Mouse (Mus musculus) left cerebral cortex, adult 11 months (tissue): ENCODE measurements around the gene Ttc3.
A peak's percentile ranks its signal among the peaks of the same experiment; 100 is the strongest.
"Not testable (repeated sequence)": the region's sequence is repeated elsewhere in the genome, so short reads cannot be mapped to it uniquely, and the experiment has no call there.

Source experiments
- DNase-seq: peaks from one replicate; pipeline ENCODE4 v3.0.0; 2022; ENCODE audit warnings: low spot score

Ttc3 gene

DNA sequence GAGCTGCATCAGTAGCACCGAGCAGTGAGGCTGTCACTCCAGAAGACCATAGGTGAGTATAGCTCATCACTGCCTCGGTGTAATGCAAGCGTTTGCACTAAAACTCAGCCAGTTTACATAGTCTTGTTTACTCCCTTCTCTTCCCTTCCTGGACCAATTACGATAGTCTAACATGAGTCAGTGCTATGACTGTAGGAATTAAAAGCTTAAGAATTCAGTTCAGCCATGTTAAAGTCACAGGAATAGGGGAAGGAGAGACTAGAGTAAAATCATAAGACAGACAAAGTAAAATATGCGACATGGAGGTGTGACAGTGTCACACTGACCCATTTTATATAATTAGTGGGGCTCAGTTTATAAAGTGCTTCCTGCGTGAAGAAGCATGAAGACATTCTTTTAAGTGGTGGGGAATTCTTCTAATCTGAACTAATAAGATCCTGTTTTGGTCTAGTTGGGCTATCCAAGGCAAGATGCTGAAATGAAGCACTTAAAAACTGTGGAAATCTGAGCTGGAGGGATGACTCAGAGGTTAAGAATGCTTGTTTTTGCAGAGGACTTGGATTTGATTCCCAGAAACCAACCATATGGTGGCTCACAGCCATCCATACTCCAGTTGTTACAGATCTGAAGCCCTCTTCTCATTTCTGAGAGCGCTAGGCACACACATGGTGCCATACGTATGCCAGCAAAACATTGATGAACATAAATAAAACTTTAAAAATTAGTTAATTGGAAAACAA lies 65.2 kb downstream of the Ttc3 start:
- no peak for DNase-seq

DNA sequence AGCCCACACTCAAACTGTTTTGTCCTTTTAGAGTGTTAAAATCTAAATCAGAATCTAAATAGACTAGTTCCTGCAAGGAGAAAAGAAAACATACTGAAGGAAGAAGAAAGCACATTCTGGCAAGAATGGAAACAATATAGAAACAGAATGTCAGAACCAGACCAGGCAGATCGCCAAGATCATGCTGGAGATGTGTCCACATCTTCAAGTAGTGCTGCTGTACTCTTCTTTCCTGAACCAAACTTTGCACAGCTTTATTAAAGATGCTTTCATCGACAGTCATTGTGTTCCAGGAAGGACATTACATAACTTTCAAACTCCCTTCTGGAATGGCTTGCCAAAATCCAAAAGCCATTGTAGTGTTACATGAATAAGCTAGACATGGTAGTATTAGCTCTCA lies 66.4 kb downstream of the Ttc3 start:
- no peak for DNase-seq

DNA sequence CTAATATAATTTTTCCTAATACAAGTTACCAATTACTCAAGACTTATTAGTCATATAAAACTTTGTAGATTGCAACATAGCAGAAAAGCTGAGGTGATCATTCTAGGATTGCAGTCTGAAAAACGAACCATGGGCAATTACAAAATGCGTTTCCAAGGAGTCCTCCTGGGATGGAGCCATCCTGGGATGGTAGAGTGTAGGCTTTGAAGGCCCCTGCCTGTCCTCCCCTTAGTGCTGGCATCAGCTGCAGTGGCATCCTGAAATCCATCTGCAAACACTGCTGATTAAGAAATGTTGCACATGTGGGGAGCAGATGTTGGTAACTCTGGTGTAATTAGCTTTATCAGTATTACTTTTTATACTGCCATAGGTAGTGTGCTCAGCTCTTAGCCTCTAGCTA lies 70.9 kb downstream of the Ttc3 start:
- no peak for DNase-seq

DNA sequence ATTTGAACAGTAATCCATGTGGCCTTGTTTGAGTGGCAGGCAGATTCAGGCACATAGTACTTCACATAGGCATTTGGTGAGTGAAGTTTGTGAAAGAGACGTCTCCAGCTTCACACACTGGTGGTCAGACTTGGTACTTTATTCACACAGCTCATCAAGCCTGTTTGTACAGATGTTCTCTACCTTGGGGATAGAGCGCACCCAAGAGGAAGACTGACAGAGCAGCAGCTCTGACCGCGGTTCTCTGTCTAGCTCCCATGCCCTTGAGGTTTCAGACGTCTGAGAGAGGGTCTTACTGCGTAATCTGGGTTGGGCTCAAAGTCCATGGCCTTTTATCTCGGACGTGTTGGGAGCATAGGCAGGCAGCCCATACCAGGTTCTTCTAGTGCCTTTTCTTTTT lies 78.7 kb downstream of the Ttc3 start:
- DNase-seq = no peak

DNA sequence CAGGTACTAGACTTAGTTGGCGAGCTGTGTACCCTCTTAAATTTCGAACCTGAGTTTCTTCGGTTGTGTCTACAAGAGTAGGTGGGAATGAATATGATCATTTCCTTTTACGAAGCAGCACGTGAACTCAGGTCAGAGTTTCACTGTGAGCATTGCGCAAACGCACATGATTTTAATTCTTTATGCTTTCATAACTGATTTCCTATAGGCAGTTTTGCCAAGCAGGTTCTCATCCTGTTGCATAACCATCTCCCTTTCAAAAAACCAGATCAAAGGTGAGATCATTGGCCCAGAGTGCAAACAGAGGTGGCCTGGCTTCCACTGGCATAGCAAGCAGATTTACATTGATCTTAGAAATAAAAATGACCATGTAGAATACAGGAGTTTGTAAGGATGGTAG lies 79.2 kb downstream of the Ttc3 start:
- no peak for DNase-seq

DNA sequence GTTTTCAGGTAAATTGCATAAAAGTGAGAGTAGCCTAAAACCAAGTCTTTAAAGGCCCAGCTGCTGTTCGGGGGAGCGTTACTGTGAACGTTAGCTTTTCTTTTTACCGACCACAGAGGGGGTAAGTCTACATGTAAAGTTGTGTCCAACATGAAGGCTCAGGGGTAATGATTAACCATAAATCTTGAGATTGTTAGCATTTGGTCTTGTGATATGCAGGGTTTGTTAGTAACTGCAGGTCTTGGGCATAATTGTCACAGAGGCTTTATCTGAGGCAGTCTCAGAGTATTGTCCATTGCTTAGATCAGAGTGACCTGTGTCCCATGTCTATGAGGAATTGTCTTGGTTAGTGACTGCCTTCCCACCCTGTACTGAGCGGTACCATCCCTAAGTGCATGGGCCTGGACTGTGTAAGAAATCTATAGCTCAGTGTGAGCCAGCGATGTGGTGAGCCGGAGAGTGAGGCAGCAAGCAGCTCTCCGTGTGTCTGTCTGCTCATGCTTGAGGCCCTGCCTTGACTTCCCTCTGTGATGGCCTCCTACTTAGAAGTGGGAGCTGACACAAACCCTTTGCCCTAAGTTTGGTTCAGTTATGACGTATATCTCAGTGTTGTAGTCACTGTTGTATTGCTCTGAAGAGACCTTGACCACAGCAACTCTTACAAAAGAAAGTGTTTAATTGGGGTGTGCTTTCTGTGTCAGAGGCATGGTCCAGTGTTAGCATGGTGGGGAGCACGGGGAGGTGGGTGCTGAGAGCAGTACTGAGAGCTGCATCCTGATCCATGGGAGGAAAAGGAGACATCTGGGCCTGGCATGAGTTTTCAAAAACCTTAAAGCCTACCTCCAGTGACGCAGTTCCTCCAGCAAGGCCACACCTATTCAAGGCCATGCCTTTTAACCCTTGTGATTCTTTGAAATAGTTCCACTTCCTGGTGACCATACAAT lies 81.4 kb downstream of the Ttc3 start:
- no peak for DNase-seq

DNA sequence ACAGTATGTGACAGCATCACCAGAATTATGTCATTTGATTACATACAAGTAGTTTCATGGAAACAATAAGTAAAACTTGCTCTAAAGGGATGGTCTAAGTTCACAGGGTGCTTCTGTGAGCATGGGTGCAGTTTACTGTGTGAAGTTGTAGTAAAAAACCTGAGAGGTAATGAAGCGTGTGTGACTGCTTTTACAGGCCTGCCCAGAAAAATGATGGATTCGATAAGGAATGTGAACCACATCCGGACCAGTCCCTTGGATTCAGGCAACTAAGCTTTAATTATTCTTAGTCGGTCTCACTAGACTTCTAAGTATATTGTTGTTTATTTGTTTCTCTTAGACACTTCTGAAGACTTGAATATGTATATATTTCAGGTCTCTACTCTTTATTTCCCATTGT lies 82.3 kb downstream of the Ttc3 start:
- no peak for DNase-seq

DNA sequence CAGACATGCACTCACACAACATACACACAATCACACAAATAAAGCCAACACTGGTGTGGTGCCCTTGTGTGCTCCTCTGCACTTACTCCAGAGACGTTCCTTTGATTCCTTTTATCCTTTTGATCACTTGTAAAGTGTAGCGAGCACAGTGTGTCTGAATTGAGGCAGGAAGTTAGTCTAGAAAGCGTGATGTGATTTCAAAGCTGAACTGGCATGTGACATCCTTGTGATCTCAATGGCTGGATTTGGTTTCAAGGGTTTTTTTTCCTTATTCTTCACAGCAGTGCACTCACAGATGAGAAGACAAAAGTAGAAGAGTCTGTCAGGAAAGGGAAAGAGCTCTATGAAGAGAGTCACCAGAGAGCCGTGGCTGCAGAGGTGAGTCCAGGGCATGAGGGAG lies 83.7 kb downstream of the Ttc3 start:
- no peak for DNase-seq

DNA sequence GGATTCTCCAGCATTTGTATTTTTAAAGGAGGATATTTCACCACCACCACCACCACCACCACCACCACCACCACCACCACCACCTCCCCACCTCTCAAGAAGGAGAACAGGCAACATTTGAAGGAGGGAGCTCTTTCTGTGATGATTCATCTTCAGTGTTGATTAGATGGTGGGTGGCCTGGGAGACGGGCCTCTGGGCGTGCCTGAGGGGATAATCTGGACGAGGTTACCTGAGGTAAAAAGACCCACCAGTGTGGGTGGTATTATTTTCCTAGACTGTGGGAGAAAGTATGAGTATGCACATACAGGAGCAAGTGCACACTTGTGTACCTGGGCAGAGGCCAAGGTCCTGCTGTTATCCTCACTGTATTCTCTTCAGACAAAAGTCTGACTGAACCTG lies 93.6 kb downstream of the Ttc3 start:
- DNase-seq = no peak

DNA sequence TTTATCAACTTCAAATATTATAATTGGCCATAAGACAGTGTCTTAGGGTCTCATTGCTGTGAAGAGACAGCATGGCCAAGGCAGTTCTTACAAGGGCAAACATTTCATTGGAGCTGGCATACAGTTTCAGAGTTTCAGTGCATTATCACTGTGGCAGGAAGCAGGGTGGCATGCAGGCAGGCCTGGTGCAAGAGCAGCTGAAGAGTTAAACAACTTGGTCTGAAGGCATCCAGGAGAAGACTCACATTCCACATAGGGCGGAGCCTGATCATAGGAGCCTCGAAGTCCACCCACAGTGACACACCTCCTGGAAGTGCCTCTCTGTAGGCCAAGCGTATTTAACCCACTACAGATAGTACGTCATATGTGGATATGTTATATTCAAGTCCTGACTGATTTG lies 95.5 kb downstream of the Ttc3 start:
- DNase-seq = no peak

DNA sequence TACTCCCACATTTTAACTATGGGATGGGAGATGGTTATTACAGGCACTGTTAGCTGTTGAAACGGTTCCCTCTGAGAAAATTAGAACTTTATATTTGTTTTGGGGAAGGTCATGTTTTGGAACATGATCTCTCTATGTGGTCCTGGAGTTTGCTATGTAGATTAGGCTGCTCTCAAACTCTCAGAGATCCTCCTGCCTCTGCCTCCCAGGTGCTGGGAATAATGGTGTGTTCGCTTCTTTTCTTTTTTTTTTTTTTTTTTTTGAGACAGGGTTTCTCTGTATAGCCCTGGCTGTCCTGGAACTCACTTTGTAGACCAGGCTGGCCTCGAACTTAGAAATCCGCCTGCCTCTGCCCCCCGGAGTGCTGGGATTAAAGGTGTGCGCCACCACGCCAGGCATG lies 95.9 kb downstream of the Ttc3 start:
- DNase-seq = not testable (repeated sequence)

DNA sequence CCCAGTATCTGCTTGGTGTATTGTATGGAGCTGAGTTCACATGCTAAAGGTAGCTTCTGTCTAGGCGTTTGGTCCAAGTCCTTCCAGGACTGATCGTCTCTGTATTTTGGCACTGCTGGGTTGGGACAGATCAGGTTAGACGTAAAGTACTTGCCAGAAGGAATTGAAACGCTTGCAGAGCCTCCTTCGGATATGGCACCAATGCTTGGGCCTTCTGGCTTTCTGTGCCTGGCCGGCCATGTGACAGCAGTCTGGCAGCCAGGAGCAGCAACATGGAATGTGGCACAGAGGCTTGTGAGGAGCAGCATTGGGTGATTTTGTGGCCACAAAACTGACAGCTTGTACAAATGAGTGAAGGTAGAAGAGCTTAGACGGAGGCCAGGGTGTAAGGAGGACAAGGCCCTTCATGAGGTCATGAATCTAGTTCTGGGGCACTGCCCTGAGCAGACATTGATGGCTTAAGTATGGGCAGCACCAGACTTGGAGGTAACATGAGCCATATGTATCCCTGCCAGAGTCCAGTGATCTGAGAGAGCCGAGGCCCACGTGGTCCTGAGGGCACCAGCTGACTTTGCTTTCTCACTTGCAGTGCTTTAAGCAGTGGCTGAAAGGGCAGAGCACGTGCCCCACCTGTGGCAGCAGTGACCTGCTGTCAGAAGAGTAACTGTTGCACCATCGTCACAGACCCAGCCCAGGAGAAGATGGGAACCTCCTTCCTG lies 97.1 kb downstream of the Ttc3 start:
- no peak for DNase-seq

DNA sequence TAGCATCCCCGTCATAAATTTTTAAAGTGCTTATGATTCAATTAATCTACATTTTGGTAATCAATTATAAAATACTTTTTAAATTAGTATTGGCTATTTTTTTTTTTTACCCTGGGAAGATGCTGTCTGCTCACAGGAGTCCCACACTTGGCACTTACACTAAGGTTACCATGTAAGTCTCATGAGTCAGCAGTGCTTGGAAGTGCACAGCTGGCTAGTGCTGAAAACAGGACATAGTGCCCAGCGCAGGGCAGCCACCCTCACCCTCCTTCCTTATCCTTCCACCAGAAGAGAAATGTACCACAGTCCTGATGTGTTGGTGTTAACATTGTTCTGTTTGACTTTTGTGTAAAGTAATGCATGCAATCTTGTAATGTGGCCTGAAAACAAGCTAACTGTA lies 98.0 kb downstream of the Ttc3 start:
- no peak for DNase-seq

DNA sequence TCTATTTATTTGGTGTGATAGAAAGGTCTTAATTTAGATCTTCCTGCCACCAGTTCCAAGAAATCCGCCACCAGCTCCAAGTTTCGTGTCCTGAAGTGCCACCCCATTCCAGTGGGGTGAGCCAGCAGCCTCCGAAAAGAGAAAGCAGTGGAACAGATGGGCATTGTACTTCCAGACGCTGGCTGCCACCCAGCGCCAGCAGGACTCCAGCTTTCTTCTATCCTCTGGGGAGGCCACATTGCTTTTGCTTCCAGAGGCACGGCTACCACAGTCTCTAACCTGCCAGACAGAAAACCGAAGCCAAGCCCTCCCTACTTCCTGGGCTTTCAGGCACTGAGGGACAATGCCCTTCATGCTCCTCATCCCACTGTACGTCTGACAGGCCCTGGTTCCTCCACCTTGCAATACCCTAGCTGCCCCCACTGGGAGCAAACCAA lies 102.1 kb downstream of the Ttc3 start:
- DNase-seq = peak; percentile 75

DNA sequence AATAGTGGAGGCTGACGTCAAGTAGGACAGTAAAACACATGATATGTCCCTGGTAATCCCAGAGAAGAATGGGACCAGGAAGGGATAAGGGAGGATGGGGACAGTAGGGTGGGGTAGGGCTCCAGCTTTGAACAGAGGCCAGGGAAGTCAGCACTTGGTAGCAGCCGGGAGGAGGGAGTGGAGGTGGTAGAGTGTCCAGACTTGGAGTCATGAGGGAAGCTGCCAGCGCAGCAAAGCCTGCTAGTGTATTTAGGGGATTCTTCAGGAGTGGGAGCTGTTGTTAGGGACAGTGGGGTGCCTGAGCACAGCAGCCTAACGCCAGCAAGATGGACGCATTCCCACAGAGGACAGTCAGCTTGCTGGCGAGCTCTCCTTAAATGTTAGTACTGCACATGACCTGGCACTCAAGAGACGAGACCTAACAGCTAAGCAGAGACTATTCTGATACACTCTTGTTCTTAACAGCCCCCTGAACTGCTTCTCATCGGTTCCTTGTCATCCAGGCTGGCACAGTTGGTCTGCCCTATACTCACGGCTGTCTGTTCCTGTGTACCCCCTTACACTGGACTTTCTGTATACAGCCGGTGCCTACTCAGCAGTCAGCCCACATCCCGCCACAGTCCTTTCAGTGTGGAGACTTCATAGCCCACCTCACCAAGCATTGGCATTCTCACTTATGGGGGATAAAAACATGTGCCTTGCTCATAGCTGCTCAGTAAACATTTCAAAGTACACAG lies 102.8 kb downstream of the Ttc3 start:
- DNase-seq = peak; percentile 29

DNA sequence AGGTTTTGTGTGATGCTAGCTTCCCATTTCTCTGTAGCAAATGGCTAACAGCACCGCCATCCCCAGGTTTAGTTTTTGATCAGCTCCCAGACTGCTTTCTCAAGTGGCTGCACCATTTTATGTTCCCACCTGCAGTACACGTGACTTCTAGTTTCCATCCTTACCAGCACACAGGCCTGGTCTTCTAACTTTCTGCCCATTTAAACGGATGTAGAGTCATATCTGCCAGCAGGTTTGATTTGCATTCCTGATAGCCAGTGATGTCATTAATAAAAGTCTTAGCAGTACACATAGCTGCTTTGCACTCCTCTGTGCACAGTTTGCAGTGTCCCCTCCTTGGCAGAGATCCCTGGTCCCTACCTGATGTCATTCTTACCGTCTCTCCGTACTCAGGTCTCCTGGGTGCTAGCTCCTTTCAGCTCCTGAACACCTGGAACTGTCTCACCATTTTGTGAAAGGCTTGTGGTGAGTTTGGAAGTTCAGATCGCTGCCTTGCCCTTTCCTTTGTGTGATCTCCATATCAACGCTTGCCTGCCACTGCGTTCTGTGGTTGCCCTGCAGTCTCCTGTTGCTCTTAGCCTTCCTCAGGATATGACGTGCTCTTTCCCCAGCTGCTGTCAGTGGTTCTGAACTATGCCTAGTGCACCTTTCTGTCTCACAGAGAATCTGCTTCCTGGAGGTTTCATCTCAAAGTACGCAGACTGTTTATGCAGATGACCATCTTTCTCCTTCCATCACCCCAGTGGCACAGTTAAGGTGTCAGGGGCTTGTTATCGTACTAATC lies 114.5 kb downstream of the Ttc3 start:
- no peak for DNase-seq

DNA sequence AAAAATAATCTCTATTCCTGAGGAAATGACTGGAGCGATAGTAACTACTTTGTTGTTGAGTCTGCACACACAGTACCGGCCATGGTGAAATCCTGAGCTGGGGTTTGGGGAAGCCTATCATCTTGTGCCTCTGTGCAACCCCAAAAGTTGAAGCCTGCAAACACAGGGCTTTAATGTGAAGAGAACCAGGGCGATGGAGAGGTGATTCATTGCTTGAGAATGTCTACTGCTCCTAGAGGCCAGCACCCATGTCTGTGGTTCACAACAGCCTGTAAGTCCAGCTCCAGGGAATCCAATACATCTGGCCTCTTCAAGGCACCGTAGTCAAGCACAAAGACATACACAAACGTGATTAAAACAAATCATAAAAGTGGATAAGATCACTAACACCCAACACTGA lies 116.9 kb downstream of the Ttc3 start:
- DNase-seq = no peak

DNA sequence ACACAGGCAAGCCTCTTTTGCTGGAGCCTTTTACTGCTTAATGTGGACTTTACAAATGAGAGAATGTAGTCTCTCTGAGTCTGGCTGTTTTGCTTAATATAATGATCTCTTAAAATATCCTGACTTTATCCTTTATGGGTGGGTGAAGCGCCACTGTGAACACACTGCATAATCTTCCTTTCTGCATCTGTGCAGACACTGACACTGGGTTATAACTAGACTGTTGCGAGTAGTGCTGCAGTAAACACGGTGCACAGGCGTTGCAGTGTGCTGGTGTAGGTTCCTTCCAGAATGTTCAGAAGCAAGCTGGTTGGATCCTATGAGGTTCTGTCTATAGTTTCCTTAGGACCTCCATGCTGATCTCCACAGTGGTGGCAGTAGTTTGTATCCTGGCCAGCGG lies 118.9 kb downstream of the Ttc3 start:
- DNase-seq = no peak

DNA sequence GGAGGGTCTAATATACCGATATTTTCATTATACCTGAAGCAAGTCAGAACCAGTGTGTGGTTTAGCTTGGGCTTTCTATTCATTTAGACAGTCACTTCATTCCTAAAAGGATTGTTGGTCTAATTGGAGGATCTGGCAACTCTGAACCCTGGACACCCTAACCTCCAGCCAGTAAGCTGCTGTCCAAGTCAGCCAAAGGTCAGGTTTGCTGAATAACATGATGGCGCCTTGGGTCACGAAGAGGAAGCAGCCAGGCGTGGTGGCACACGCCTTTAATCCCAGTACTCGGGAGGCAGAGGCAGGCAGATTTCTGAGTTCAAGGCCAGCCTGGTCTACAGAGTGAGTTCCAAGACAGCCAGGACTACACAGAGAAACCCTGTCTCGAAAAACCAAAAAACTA lies 126.8 kb downstream of the Ttc3 start:
- not testable (repeated sequence) for DNase-seq

DNA sequence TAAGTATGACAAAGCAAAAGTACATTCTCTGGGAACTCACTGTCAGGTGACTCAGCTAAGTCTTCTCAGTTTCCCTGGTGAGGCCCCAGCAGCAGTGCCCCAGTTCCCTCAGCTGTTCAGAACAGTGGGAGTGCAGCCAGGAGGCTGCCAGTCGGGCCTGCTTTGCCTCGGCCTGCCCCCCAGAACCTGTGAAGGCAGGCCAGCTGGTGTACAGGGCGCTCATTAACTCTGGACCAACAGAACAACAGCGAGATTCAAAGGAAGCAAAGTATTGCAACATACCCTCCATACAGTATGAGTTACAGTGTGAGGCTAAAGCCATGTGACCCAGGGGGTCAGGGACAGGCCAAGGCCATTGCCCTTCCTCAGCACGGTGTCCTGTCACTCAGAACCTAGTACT lies 127.5 kb downstream of the Ttc3 start:
- peak; percentile 39 for DNase-seq

DNA sequence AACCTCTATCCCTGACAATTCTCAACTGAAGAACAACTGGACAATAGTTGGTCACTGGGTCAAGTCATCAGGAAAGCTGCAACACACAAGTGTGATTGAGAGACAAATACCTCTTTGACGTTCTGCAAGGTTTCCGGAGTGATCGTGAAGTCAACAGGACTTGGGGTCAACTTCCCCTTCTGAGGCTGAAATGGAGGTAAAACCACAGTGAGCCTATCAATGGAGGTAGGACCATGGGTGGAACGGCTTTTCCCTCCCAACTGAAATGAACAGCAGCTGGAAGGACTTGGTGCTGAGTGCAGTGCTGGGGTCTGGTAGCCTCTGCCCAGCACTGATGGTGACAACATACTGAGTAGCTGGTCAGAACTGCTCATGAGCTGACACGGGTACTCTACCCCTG lies 133.8 kb downstream of the Ttc3 start:
- no peak for DNase-seq
